Mouse (Mus musculus) heart, adult 2 months (tissue): ENCODE data around the gene Fam129c. TPM values are rescaled to one million over a fixed set of nuclear protein-coding genes. Genes with fewer than 3 reads are reported as not detected.

Experiments used
- DNase-seq, 2 experiments: peaks; one replicate each; pipeline ENCODE4 v3.0.0; 2021
- H3K27ac ChIP-seq: fragments of 200-600 bp; 2 replicates; pipeline ENCODE4 v1.8.1; 2022
- H3K27me3 ChIP-seq: fragments of 200-500 bp; 2 replicates; pipeline ENCODE4 v1.6.1; 2012; ENCODE audit warnings: mild to moderate bottlenecking, low read length, inconsistent platforms, mixed read lengths; ENCODE audit not compliant: control insufficient read depth, insufficient read depth
- H3K36me3 ChIP-seq: fragments of 200-500 bp; 2 replicates; pipeline ENCODE4 v1.6.1; 2012; ENCODE audit warnings: low read length, inconsistent platforms; ENCODE audit not compliant: control insufficient read depth, insufficient read depth
- H3K4me1 ChIP-seq: fragments of 200-500 bp; 2 replicates; pipeline ENCODE4 v1.6.1; 2011; ENCODE audit warnings: low read length; ENCODE audit not compliant: control insufficient read depth, insufficient read depth
- H3K4me3 ChIP-seq: fragments of 200-600 bp; 2 replicates; pipeline ENCODE4 v1.8.1; 2022
- H3K79me2 ChIP-seq: fragments of 200-500 bp; replicated peaks from 2 replicates; pipeline ENCODE4 v1.6.1; 2012; ENCODE audit warnings: mild to moderate bottlenecking, inconsistent platforms, low read length, moderate library complexity, mixed read lengths; ENCODE audit not compliant: control insufficient read depth, insufficient read depth
- H3K9ac ChIP-seq: fragments of 200-500 bp; 2 replicates; pipeline ENCODE4 v1.6.1; 2012; ENCODE audit warnings: low read depth, mild to moderate bottlenecking, control low read depth, inconsistent platforms, low read length, mixed read lengths
- CTCF ChIP-seq: fragments of 200-600 bp; IDR thresholded peaks from 2 replicates; pipeline ENCODE4 v1.8.1; 2022; ENCODE audit warnings: antibody characterized with exemption, mild to moderate bottlenecking, moderate library complexity
- EP300 ChIP-seq: fragments of 200-500 bp; IDR thresholded peaks from 2 replicates; pipeline ENCODE4 v1.6.1; 2011; ENCODE audit warnings: low read depth, low read length, control low read depth; ENCODE audit not compliant: insufficient read depth
- POLR2A ChIP-seq: fragments of 200-500 bp; IDR thresholded peaks from 2 replicates; pipeline ENCODE4 v1.6.1; 2011; ENCODE audit warnings: mild to moderate bottlenecking, low read depth, low read length, control low read depth; ENCODE audit not compliant: insufficient read depth
- WGBS: fragments of 180-500 bp; shearing (Covaris S2); methylation state at CpG from one replicate; pipeline ENCODE4 v1.1.7; 2018; 5-methylcytosine and 5-hydroxymethylcytosine counted together
- intact Hi-C: fragments of 180-260 bp; cut with DNase I; formaldehyde crosslinking; loops from one replicate; pipeline ENCODE4 v1.15.1; 2025
- long read RNA-seq: library from polyadenylated mRNA; stranded (forward); transcript quantifications from one replicate; pipeline ENCODE4 v2.0.0, GENCODE M21; 2021
- polyA plus RNA-seq: library from polyadenylated mRNA; depleted of rRNA; stranded (reverse); fragments of >200 nt; gene quantifications from 2 replicates; pipeline ENCODE4 v1.2.3, GENCODE M21; 2012; rRNA removed
- total RNA-seq, 2 experiments: library from RNA; stranded (reverse); gene quantifications; 2 replicates each; pipeline ENCODE4 v1.2.3; 2021

The Fam129c gene
- total RNA-seq, result under 1 TPM; 0.78 to 0.82 TPM
- 1.7 and 2.4 TPM in 2 replicates for polyA plus RNA-seq
- long read RNA-seq, result 0 reads

DNA sequence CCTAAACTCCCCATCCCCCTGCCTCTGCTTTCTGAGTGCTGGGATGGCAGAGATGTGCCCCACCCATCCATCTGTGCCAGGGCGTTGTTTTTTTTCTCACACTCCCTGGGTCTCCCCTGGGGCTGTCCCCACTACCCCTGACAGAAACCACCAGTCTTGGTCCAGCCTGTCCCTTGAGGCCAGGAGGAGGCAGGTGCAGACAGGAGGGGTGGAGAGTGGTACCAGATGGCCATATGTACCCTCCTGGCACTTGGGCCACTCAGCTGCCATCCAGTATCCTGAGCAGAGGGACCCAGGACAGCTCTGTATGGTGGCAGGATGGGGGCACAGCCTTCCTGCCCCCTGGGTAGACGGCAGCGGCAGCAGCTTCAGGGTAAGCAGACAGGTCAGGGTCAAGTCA, at the start of gene Fam129c:
Fam129c (plus strand) TSS at position 198 of the 400 bp plus-strand sequence.
- Histone ChIP-seq H3K27ac (no peak within 1 kb of the TSS), H3K36me3 (no peaks in the 10 kb centered on the region), H3K9ac (no peak within 1 kb of the TSS), H3K79me2 (no peaks in the 10 kb centered on the region), H3K4me1 (peaks cover 10% of the 10 kb centered on the region), H3K27me3 (no peaks in the 10 kb centered on the region), H3K4me3 (no peak within 1 kb of the TSS)
- TF ChIP-seq EP300, result no peak
- no peak for TF ChIP-seq POLR2A
- TF ChIP-seq CTCF, result no peak
- intact Hi-C loops, result no loop called here
- DNase-seq, result no peak
- WGBS, result 85% methylated on average over 3 of the region's 3 CpGs

GRCm38 (mm10) chr8:71550754-71551153, 46.7 kb upstream of the Fam129c start:
- H3K9ac ChIP-seq, result no peak overlapping the region
- H3K27me3 ChIP-seq, result no peaks in the 10 kb centered on the region
- no peaks in the 10 kb centered on the region for H3K36me3 ChIP-seq
- no peak for DNase-seq
- no peak overlapping the region for H3K27ac ChIP-seq
- H3K4me1 ChIP-seq, result no peaks in the 10 kb centered on the region
- no peak for TF ChIP-seq EP300
- no peak for TF ChIP-seq POLR2A
- TF ChIP-seq CTCF, result no peak
- no peaks in the 10 kb centered on the region for H3K79me2 ChIP-seq
- WGBS, result 72% methylated on average over 7 of the region's 7 CpGs
- intact Hi-C loops, result no loop called here
- no peak overlapping the region for H3K4me3 ChIP-seq

- no peak for DNase-seq
- H3K27ac ChIP-seq, result no peak overlapping the region
- H3K4me1 ChIP-seq, result no peaks in the 10 kb centered on the region
- intact Hi-C loops, result no loop called here
- TF ChIP-seq CTCF (no peak), POLR2A (no peak), EP300 (no peak)
- H3K4me3 ChIP-seq, result no peak overlapping the region
- no peaks in the 10 kb centered on the region for H3K36me3 ChIP-seq
- H3K9ac ChIP-seq, result no peak overlapping the region
- no peaks in the 10 kb centered on the region for H3K27me3 ChIP-seq
- 71% methylated on average over 6 of the region's 6 CpGs for WGBS
- no peaks in the 10 kb centered on the region for H3K79me2 ChIP-seq
Measured at GRCm38 (mm10) chr8:71552770-71553169, 44.7 kb upstream of the Fam129c start.

GRCm38 (mm10) chr8:71554001-71554400, 43.4 kb upstream of the Fam129c start:
- Histone ChIP-seq H3K27ac (no peak overlapping the region), H3K79me2 (no peaks in the 10 kb centered on the region), H3K4me3 (no peak overlapping the region), H3K4me1 (no peaks in the 10 kb centered on the region), H3K27me3 (peaks cover 7% of the 10 kb centered on the region), H3K36me3 (no peaks in the 10 kb centered on the region), H3K9ac (no peak overlapping the region)
- WGBS, result 65% methylated on average over 6 of the region's 6 CpGs
- DNase-seq, result no peak
- intact Hi-C loops, result no loop called here
- no peak for TF ChIP-seq CTCF
- TF ChIP-seq EP300, result no peak

- no peak overlapping the region for H3K27ac ChIP-seq
- no peak overlapping the region for H3K9ac ChIP-seq
- TF ChIP-seq EP300 (no peak), CTCF (no peak), POLR2A (no peak)
- DNase-seq, result no peak
- no peaks in the 10 kb centered on the region for H3K79me2 ChIP-seq
- intact Hi-C loops, result no loop called here
- WGBS, result 47% methylated on average over 2 of the region's 2 CpGs
- H3K27me3 ChIP-seq, result peaks cover 7% of the 10 kb centered on the region
- H3K4me3 ChIP-seq, result no peak overlapping the region
- H3K4me1 ChIP-seq, result no peaks in the 10 kb centered on the region
- no peaks in the 10 kb centered on the region for H3K36me3 ChIP-seq
Measured at GRCm38 (mm10) chr8:71554644-71555043, 42.8 kb upstream of the Fam129c start.

DNA sequence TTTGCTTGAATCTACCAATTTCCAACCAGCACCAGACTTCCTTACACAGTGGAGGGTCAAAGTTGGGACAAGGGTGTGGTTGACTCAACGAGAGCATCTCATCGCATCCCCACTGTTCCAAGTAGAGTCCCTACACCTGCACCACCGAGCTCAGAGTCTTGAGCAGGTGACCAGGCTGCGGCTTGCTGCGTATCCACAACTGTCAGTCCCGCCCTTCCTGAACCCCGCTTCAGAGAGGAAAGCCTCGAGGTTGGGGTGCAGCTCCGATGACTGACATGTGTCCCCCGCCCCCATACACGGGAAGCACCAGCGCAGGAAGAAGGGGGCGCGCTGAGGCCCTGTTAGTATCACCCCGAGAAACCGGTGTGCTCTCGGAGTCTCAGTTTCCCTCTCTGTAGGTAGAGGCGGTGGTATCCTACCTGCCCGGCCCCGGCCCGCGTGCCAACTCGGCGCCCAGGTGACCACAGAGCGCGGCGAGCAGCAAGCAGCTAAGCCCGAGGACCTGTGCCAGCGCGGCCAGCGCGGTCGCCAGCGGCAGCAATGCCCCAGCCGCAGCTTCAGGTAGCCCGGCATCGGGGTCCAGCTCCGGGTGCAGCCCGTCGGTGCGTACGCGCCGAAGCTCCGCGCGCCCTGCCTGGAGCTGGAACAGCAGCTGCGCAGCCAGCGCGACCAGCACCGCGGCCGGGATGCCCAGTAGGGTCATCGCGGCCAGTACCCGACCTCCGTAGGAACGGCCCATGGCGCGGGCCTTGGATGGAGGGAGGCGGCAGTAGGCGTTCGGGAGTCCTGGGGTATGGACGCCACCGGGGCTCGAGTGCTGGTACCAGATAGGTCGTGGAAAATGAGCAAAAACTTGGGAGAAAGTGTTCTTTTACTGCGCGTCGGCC, 39.1 kb upstream of the Fam129c start, which contains the start of gene Tmem221:
Tmem221 (minus strand) TSS at position 801 of the 887 bp plus-strand sequence.
- Histone ChIP-seq H3K79me2 (no peaks in the 10 kb centered on the region), H3K4me3 (0 out of 2 replicates have a peak within 1 kb of the TSS, but pooled peaks have one; percentile 29), H3K27ac (no peak within 1 kb of the TSS), H3K27me3 (peaks cover 7% of the 10 kb centered on the region), H3K36me3 (no peaks in the 10 kb centered on the region), H3K4me1 (no peaks in the 10 kb centered on the region; the same call in 1 of the 2 replicates), H3K9ac (peak within 1 kb of the TSS; percentile 22)
- WGBS, result 8% methylated on average over 70 of the region's 70 CpGs
- intact Hi-C loops, result no loop called here
- no peak for TF ChIP-seq CTCF
- TF ChIP-seq EP300, result no peak
- no peak for TF ChIP-seq POLR2A
- DNase-seq, result no peak
